Mouse (Mus musculus) gastrocnemius, adult 18-20 months (tissue): ENCODE measurements around the gene Arl6. TPM values are rescaled to one million over a fixed set of nuclear protein-coding genes. Genes with fewer than 3 reads are reported as not detected.

Source experiments
- DNase-seq: peaks from one replicate; pipeline ENCODE4 v3.0.0; 2021; ENCODE audit warnings: low spot score
- long read RNA-seq, 2 experiments: library from polyadenylated mRNA; stranded (forward); transcript quantifications; one replicate each; pipeline ENCODE4 v2.0.0; 2021
- total RNA-seq, 2 experiments: library from RNA; stranded (reverse); gene quantifications; 2 replicates each; pipeline ENCODE4 v1.2.3; 2021

Arl6 gene
- 1 to 10 TPM; 2.2 to 2.7 TPM for total RNA-seq
- long read RNA-seq, experiment 1, partial matches to known transcripts, result 0 of 2 reads
- long read RNA-seq, experiment 1, other reads (novel, unspliced or antisense), result 0 of 2 reads
- long read RNA-seq, experiment 2, transcript Arl6-201 (8 exons, 1,696 nt), result major isoform, 6 of 8 reads
- long read RNA-seq, experiment 2, partial matches to known transcripts, result 0 of 8 reads
- long read RNA-seq, experiment 2, other reads (novel, unspliced or antisense), result 2 of 8 reads

DNA sequence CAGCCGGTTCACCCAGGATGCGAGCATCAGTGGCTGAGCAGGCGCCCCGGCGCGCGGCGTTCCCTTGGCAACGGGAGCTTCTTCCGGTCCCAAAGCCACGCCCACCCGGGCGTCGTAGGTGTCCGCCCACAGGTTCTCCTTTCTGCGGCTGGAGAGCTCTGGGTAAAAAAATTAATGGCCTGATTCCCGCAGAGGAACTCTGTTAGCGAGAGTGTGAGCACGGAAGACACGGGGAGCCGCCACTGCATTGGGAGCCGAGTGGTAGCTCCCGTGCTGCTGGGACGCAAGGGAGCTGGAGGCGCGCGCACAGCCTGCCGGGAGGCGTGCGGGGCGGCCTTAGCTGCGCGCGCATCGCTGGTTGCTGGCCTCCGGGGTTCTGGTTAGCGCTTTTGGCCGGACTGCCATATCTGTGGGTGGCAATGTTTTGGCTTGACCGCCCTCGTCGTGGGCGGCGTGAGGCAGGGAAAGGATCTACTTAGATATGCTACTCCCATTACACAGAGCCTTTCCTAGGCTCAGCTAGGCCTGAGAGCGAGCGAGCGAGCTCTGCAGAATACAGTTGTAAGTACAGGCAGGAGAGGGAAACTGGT, at the start of gene Arl6:
Arl6 (minus strand) TSS at position 290 of the 590 bp plus-strand sequence.
- peak; percentile 92 for DNase-seq

GRCm38 (mm10) chr16:59685135-59685534, 45.9 kb upstream of the Arl6 start:
- DNase-seq, result no peak

DNA sequence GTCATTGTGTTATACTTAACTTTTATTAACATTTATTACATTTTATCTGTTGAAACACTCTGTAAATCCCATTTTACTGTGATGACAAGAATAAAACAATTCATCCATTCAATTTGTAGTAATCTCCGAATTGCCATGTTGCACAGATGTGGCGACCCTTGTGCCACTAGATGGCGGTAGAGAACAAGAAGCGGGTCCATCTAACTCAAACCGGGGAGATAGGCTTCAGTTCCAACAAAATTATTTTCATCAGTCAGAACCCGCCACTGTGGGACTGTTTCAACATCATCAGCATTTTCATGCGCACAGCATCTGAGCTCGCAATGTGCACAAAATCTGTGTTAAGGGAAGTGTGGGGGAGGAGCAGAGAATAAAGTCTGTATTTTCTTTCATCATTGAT, 44.2 kb upstream of the Arl6 start:
- peak; percentile 39 for DNase-seq

DNA sequence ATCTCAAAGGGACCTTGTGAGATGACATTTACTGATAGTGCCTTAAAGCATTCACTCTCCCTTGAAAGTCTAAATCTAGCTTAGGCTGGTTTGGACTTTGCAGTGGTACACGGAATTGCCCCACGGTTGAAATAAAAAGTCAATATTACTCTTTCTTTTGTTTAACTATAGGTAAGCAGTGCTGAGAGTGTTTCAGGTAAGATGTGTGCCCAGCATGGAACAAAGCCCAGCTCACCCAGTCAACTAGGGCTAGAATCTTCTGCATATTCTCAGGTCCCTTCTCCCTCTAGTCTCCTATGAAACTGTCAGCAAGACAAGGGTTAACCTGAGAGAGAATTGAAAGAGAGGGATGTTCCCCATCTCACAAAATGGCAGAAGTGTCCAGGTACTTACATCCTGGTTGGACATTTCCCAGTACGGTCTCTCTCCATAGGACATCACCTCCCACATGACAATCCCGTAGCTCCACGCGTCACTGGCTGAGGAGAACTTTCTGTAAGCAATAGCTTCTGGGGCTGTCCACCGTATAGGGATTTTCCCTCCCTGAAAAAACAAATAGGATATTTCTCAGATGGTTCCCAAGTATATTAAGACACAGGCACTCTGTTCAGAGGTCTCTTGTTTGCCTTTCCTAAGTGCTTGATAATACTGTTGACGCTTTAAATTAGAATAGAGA, 43.2 kb upstream of the Arl6 start:
- DNase-seq, result no peak

DNA sequence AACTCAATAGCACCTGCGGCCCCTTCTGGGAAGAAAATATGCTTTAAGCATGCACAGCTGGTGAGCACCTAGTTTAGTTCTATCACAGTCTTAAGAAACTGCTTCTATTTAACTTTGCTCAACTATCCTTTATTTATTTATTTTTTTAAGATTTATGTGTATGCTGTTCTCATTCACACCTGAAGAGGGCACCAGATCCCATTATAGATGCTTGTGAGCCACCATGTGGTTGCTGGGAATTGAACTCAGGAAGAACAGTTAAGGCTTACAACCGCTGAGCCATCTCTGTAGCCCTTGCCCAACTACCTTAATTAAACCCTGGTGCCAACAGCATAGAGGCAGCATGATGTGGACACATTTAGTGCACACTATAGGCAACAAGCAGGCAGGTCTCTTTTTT, 27.7 kb upstream of the Arl6 start:
- DNase-seq, result no peak

- DNase-seq, result no peak
Measured at GRCm38 (mm10) chr16:59643766-59644165, 4.6 kb upstream of the Arl6 start.

GRCm38 (mm10) chr16:59639985-59640384, 794 bp upstream of the Arl6 start:
- DNase-seq, result no peak

- DNase-seq, result no peak
Measured at GRCm38 (mm10) chr16:59634598-59634997, 4.6 kb downstream of the Arl6 start.

- no peak for DNase-seq
Measured at GRCm38 (mm10) chr16:59621554-59621953, 17.6 kb downstream of the Arl6 start.

GRCm38 (mm10) chr16:59617167-59617566, 22.0 kb downstream of the Arl6 start:
- DNase-seq, result peak; percentile 62

DNA sequence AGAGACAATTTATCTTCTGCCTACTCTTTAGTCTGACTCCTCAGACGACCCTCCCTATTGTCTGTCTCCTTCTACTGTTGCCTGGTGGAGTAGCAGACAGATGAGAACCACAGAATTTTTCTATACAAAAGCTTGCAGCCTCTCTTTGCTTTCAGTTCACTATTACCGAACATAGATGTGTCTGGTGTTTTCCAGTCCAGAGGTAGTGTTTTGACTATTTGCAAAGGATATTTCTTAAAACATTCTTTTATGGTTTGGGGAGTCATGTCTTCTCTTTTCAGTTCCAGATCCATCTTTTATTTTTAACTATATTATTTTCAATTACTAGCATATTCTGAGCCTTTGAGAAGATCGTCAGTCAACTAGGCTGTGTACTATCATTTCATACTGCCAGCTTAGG, 23.5 kb downstream of the Arl6 start:
- no peak for DNase-seq

DNA sequence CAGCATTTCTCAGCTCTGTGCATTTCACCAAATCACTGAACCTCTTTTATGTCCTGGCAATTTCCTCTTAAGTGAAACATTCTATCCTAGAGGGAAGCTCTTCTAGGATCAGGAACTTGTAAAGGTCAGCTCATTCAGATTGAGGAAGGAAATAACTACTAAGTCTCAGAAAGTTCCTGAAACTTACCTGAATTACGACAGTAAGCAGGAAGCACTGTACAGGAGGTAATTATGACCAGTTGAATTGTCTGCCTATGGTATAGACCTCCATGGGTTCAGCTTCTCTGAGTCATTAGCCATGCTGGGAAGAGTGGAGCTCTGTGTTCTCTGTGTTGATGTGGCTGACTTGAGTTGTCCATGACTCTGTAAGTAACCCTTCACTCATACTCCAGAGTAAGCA, 28.4 kb downstream of the Arl6 start:
- no peak for DNase-seq

DNA sequence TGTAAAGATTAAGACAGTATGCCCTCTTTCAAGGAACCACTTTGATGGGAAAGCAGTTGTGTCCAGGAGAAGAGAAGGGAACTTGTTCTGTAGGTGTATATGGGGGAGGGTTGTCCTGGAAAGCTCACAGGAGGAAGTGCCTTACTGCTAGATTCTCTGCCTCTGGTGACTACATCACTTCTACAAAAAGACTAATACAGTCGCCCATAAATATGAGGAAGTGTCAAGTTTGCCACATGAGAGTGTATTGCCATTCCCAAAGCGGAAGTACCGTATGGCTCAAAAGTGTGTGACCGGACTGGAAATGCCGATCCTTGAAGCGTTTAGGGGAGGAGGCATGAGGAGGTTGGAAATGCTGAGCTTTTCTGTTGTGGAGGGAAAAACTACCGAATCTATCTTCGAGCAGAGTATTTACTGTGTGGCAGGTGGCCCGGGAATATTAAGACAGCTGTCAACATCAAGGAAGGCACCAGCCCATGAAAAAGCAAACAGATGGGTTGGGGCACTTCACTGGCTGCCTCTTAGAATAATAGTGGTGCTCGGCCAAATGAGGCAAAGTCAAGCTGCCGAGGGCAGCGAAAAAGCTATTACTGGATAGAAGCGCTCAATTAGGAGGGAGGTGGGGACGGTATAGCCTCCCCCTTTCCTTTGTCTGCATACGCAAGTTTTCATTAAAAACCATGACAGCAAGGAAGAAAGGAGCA, 35.0 kb downstream of the Arl6 start:
- DNase-seq, result no peak

DNA sequence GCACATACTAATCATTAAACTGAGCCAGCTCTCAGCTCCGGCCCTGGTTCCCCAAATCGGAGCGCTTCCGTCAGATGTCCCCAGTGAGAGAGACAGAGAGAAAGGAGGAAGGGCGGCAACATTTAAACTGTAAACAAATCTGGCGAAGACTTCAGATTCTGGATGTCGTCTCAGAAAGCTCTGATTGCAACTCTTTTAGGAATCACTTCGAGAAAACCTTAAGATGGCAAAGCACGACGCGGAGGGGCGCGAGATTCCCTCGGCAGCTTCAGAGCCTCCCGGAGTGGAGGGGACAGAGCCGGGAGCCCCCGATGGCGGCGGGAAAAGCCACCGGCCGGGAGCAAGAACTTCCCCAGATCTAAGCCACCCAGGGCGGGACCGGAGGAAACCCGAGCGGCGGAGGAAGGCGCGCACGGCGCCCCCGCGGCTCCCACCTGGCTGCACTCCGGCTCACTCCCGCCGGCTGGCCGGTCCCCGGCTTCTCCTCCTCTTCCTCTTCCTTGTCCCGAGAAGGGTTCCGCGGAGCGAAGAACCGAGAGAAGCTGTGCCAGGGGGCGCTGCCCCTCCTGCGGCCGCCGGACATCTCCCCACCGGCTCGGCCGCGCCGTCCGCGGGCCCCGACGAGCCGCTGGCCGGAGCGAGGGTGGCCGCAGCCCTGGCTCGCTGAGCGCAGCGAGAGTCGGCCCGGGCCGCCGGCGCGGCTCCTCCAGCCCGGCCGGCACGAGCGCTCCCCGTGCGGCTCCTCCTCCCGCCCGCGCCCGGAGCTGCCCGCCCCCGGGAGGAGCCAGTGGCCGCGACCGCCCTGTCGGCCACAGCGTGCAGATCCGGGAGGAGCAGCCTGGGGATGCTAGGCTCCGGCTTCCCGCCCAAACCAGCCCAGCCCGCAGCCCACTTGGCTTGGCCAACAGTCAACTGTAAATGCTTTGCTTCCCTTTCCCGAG, 38.6 kb downstream of the Arl6 start, which contains the start of gene Crybg3:
Crybg3 (minus strand) TSS at position 669 of the 941 bp plus-strand sequence.
- peak; percentile 83 for DNase-seq

DNA sequence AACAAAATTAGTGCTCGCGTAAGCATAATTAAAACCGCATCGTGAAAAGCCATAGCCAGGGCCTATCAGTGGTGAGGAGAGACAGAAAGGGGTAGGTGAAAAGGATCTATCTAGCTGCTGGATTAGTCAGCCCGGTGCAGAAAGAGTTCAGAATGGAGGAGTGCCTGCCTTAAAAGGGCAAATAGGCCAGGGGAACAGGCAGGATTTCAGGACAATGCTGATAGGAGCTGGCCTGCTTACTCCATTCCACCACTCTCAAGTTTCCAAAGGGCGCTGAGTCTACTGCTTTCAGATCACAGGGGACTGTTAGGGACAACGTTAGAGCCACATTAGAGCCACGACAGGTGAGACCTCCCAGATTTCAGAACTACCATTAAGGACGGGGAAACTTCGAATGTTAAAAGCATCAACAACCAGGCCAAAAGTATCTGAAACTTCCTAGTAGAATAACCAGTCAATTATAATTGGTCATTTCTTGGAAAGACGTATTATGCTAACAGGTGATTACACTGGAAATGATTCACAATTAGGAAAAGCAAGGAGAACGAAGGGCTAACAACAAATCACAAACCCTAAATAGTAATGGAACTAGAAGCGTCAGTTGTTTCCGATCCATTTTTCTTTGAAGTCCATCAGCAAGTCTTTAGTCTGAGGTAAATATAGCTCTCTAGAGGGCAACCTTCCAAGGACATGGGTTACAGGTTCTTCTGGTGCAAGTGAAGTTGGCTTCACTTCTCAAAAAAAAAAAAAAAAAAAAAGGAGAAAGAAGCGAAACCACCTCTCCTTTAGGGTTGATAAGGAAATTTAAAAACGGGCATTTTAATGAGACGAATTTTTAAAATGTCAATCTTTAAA, 39.6 kb downstream of the Arl6 start:
- DNase-seq, result peak; percentile 43

- DNase-seq, result no peak
Measured at GRCm38 (mm10) chr16:59598997-59599396, 40.2 kb downstream of the Arl6 start.

DNA sequence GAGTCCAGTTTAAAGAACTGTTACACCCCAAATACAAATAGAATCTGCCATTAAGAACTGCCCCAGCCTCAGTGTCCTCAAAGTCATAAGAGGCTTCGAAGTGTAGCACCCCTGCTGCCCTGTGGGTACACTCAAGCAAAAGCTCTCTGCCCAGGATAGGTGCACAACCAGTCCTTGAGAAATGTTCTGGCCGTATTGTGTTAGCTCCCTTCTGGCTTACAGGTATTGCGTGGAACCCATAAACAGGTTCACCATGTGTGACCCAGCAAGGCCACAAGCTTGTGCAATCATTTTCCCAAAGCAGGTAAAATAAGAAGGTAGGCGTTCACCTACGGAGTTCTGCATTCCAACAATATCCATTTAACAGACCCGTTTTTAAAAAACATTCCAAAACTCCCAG, 41.9 kb downstream of the Arl6 start:
- DNase-seq, result no peak

GRCm38 (mm10) chr16:59594714-59595113, 44.5 kb downstream of the Arl6 start:
- DNase-seq, result peak; percentile 53

DNA sequence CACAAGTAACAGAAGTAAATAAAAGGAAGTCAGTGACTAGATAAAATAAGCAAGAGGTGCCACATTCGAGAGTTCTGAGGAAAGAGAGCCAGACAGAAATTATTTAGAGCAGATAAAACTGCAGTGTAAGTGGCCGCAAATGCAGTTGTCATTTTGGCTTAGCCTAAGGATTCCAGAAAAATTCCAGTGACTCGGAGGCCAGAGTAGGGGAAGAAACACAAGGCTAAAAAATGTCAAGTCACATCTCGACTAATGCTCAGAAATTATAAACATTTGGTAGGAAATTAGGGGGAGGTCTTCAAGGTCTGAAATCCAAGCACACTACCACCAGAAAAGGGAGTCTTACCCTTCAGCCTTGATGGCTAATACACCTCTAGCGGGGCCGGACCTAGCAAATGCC, 48.4 kb downstream of the Arl6 start:
- no peak for DNase-seq
